Mouse (Mus musculus) gastrocnemius, postnatal 25 days (tissue): ENCODE data around the gene Nr3c2. TPM values are rescaled to one million over a fixed set of nuclear protein-coding genes. Genes with fewer than 3 reads are reported as not detected.

ENCODE experiments used
- DNase-seq: peaks from one replicate; pipeline ENCODE4 v3.0.0; 2022
- long read RNA-seq, 2 experiments: library from polyadenylated mRNA; stranded (forward); transcript quantifications; one replicate each; pipeline ENCODE4 v2.0.0; 2021
- total RNA-seq, 2 experiments: library from RNA; stranded (reverse); gene quantifications; 1 replicate in 1 of 2; 2 replicates in 1 of 2; pipeline ENCODE4 v1.2.3; 2021

Gene Nr3c2
- 1 to 10 TPM; 6.8 TPM for total RNA-seq
- long read RNA-seq, experiment 1, full-length matches to known transcripts, result 1 of 1 reads
- long read RNA-seq, experiment 1, partial matches to known transcripts, result 0 of 1 reads
- long read RNA-seq, experiment 1, other reads (novel, unspliced or antisense), result 0 of 1 reads
- long read RNA-seq, experiment 2, result 0 reads

- DNase-seq, result peak; percentile 19
Observed at GRCm38 (mm10) chr8:76899411-76900154, at the start of gene Nr3c2. TSS of gene Nr3c2 (plus strand) at chr8:76899442.

- DNase-seq, result no peak
Observed at GRCm38 (mm10) chr8:76858534-76858933, 40.7 kb upstream of the Nr3c2 start.

DNA sequence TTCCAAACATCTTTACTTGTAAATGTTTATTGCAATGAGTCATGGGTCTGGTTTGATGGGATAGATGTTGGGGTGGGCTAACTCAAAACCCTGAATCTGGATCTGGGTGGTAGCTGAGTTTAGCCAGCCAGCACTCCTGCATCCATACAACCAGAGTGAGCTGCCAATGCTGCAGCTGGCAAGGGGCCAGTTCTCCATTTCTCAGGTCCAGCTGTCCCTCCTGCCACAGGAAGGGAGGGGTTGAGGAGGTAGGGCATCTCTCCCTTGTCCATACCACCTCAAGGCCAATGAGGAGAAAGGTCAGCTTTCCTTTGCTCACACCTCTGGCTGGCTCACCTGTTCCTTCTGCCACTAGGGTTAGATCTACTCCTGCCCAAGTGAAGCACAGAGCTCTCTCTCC is 39.5 kb upstream of the Nr3c2 start:
- no peak for DNase-seq

GRCm38 (mm10) chr8:76863066-76863465 is 36.2 kb upstream of the Nr3c2 start:
- DNase-seq, result no peak

DNA sequence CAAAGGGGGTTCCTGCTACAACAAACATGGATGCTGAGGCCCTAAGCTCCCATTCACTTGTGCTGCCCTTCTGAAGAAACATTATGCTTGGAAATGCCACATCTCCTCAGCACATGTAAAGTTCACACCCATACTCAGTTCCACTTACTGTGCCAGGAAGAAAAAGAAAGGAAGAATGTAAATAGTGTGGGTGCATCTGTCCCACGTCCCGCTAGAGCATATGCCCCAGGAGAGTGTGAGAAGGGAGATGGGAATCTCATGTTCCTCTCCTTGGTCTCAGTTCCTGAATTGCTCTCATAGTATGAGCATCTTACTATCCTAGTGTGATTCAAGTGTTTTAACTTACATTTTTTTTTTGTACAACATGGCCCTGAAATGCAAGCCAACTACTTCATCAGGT is 22.4 kb upstream of the Nr3c2 start:
- no peak for DNase-seq

DNA sequence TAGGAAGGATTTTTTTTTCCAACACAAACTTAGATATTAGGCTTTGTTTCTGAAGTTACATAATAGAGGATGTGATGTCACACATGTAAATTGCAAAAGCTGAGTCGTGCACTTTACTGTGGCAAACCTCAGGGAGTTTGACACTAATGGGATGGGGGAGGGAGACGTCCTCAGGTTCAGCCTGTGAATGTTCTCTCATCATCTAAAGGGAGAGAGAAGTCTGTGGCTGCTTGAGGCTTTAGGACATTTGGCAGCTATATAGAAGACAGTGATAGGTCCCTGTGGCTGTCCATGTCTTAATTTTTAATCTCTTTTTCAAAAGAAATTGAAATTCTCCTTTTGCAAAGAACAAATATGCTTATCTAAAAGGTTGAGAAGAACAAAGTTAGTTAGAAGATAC is 2.2 kb upstream of the Nr3c2 start:
- DNase-seq, result no peak

DNA sequence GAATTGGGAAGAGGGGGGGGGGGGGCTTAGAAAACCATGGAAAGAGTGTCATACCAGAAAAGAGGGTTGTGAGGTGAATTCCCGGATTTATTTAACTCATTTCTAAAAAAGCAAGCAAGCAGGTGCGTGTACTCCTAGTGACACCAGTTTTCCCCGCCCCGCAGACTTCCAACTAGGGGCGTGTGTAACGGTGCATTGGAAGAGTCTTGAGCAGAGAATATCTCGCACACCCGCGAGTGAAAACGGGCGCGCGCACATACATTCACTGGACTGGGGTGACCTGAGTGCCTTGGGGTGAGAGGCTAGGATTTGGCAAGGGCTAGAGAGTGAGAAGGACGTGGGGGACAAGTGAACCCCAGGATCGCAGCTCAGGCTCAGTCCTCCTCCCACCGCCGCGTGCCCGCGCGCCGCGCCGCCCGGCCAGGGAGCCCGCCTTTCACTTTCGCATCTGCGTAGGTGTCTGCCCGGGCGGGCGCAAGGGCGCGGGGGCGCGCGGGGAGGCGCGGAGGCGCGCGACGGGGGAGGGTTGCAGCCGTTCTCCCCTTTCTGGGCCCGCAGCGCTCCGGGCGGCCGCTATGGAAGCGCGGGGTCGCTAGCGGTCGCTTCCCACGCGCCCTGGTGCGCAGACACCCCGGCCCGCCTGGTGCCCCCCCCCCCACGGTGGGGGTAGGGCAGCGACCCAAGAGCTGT is 376 bp upstream of the Nr3c2 start:
- DNase-seq, result peak; percentile 78

DNA sequence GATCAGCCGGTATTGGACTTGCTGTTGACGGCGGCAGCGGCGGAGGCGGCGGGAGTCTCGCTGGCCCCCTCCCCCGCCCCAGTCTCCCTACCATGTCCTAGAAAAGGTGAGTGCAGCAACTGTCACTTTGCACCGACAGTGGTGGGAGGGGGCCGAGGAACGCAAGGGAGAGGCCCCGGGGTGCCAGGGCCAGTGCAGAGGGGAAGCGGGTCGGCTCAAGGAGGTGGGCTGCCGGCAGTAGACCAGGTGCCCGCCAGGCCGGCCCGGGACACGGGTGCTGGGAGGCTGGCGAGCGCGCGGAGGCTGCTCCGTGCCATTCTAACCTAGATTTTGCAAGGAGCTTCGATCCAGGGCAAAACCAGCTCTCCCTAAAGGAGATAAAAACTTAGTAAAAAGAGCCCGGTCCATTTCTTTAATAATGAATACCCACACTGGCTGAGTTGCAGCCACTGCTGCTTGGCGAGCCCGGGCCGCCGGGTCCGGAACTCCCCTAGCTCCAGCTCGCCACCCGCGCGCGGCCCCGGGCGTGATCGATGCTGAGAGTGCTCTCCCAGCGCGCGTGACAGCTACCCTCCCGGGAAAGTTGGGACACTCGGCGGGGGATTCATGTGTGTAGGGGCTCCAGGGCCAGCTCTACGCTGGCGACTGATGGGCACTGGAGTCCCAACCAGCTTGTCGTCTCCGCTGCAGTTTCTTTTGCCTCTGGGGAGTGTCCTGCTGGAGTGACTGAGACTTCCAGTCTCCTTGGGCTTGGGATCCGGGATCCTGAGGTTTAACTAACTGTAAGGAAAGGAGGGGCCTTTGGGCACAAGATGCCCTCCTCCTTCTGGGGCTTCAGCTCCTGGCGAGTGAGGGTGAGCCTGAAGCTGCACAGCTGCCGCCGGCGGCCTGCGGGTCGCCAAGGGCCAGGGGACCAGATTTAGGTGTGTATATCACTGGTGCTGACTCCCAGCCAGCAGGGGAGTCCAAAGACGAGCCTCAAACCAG is 1.2 kb downstream of the Nr3c2 start:
- peak; percentile 31 for DNase-seq

- DNase-seq, result peak; percentile 99
Observed at GRCm38 (mm10) chr8:76901430-76902204, 2.4 kb downstream of the Nr3c2 start.

GRCm38 (mm10) chr8:76902205-76903078 is 3.2 kb downstream of the Nr3c2 start:
- DNase-seq, result no peak

GRCm38 (mm10) chr8:76911206-76911605 is 12.0 kb downstream of the Nr3c2 start:
- no peak for DNase-seq

DNA sequence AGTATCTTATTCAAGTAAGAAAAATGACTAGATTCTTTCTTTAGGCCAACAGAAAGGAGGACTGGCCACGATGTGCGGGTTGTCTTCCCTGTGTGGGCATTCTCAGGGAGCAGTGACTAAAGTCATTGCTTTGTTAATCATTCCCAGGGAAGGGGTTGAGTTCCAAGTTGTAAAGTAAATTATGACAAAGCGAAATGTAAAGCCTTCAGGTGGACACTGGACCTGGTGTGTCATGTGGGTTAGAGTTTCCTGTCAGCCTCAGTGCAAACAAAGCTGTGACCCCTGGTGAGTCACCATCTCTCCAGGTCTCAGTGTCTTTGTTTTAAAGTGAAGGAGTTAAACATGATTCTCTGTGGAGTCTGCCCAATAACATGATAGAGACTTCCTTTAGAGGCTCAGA is 13.4 kb downstream of the Nr3c2 start:
- no peak for DNase-seq

- DNase-seq, result no peak
Observed at GRCm38 (mm10) chr8:76913207-76913606, 14.0 kb downstream of the Nr3c2 start.

GRCm38 (mm10) chr8:76915260-76915659 is 16.0 kb downstream of the Nr3c2 start:
- DNase-seq, result no peak

DNA sequence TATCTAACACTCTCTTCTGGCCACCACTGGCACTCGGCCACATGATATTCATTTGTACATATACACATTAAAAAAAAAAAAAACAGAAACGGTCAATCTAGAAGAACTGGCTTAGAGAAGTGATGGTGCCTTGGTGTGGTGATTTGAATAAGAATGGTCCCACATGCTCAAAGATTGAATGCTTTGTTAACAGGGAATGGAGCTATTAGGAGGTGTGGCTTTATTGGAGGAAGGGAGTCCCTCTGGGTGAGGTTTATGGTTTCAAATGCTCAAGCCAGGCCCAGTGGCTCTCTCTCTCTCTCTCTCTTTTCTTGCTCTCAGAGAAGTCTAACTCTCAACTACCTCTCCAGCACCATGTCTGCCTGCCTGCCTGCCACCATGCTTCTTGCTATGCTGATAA is 20.3 kb downstream of the Nr3c2 start:
- no peak for DNase-seq

GRCm38 (mm10) chr8:76924150-76924549 is 24.9 kb downstream of the Nr3c2 start:
- DNase-seq, result no peak

GRCm38 (mm10) chr8:76928326-76928725 is 29.1 kb downstream of the Nr3c2 start:
- no peak for DNase-seq

GRCm38 (mm10) chr8:76928808-76929207 is 29.6 kb downstream of the Nr3c2 start:
- no peak for DNase-seq

DNA sequence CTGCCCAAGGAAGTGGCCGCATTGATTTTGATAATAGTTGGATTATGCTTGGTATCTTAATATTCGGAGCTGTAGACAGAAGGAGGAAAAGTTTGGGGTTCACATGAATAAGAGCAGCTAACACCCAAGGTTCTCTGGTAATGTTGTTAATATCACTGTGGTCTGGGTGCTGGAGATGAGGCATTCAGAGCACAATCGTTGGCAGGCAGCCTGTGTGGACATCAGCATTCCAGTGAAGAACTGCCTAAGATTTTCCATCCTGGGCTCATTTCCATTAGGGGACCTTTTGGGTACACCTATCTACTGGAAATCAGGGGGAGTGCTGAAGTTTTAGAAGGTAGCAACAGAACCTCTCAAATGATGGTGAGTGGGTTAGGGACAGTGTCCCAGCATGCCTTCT is 65.8 kb downstream of the Nr3c2 start:
- no peak for DNase-seq

GRCm38 (mm10) chr8:76971187-76971586 is 71.9 kb downstream of the Nr3c2 start:
- no peak for DNase-seq
